ENCODE assay signal across 8 mouse cellular contexts in genomic region chr19:8929224-8930088, GRCm38 (mm10). TPM values are rescaled to one million over a fixed set of nuclear protein-coding genes. Genes with fewer than 3 reads are reported as not detected.
A peak's percentile ranks its signal among the peaks of the same experiment; 100 is the strongest.
DNase-seq lines count a peak whose midpoint lies in the region; ATAC-seq and TF ChIP-seq lines count a peak whose summit lies in the region.

Gene Rom1, minus strand, starts transcription at chr19:8929356.
Gene Eml3, plus strand, starts transcription at chr19:8929552.

- H3K36me3 ChIP-seq in intestine, embryonic 16.5 days (ENCODE audit: control insufficient read depth, insufficient read depth, low read length): peaks cover 14% of the 10 kb centered on the region
- H3K36me3 ChIP-seq in liver, adult 2 months (ENCODE audit: control insufficient read depth, insufficient read depth, low read length): peaks cover 9% of the 10 kb centered on the region; the same call in 1 of the 2 replicates
- H3K36me3 ChIP-seq in splenic B cell, adult 2 months (ENCODE audit: control insufficient read depth, insufficient read depth, low read length, poor library complexity, severe bottlenecking): peaks cover 6% of the 10 kb centered on the region

- peaks cover 16% of the 10 kb centered on the region for H3K4me1 ChIP-seq in intestine, embryonic 16.5 days (ENCODE audit: control insufficient read depth, insufficient read depth, low read length)
- H3K4me1 ChIP-seq in liver, adult 2 months (ENCODE audit: control insufficient read depth, insufficient read depth, low read length): peaks cover 9% of the 10 kb centered on the region

- TF ChIP-seq POLR2A in liver, adult 2 months (IDR thresholded peaks at IDR 0.05; ENCODE audit: extremely low read depth, insufficient read depth, low read length): peak; percentile 34; the same call in 1 of the 2 replicates

- no peaks in the 10 kb centered on the region for H3K27me3 ChIP-seq in intestine, embryonic 16.5 days (replicated peaks; ENCODE audit: control insufficient read depth, insufficient read depth, low read length)
- no peaks in the 10 kb centered on the region for H3K27me3 ChIP-seq in liver, adult 2 months (ENCODE audit: control insufficient read depth, insufficient read depth, low read length)
- no peaks in the 10 kb centered on the region for H3K27me3 ChIP-seq in splenic B cell, adult 2 months (ENCODE audit: control insufficient read depth, insufficient read depth, low read length, poor library complexity, severe bottlenecking)

- peak within 1 kb of the TSS; percentile 78 for H3K27ac ChIP-seq in intestine, embryonic 16.5 days (ENCODE audit: low read length)
- H3K27ac ChIP-seq in liver, adult 2 months (replicated peaks; ENCODE audit: insufficient read depth, low read depth, low read length): peak within 1 kb of the TSS; percentile 80

- H3K9ac ChIP-seq in intestine, embryonic 16.5 days (ENCODE audit: low read depth, low read length): peak within 1 kb of the TSS; percentile 92
- peak within 1 kb of the TSS; percentile 96 for H3K9ac ChIP-seq in liver, adult 2 months (ENCODE audit: low read depth, low read length)

- no peaks in the 10 kb centered on the region for H3K79me2 ChIP-seq in liver, adult 2 months (ENCODE audit: control insufficient read depth, insufficient read depth, low read length)

- WGBS in intestine, embryonic 16.5 days: under 1% methylated on average over 70 of the region's 74 CpGs
- under 1% methylated on average over 65 of the region's 74 CpGs for WGBS in liver, adult 2 months

- ATAC-seq in intestine, embryonic 16.5 days: peak; percentile 87

- H3K4me2 ChIP-seq in intestine, embryonic 16.5 days (ENCODE audit: low read depth, low read length): peak within 1 kb of the TSS; percentile 84

- no peaks in the 10 kb centered on the region for H3K9me3 ChIP-seq in intestine, embryonic 16.5 days (ENCODE audit: control insufficient read depth, low read length)

- 0 out of 2 replicates have a peak, but pooled peaks have one; percentile 13 for TF ChIP-seq CTCF in liver, adult 2 months (IDR thresholded peaks at IDR 0.05; ENCODE audit: low read depth, low read length)

- peak; percentile 92 for DNase-seq in 3134 (ENCODE audit: extremely low read depth, insufficient read length, low spot score)
- peak; percentile 90 to 93 for DNase-seq in adrenal gland, adult 18-20 months (ENCODE audit: low spot score in 2 of 2)
- DNase-seq in embryo, embryonic 11 days: peak; percentile 91
- DNase-seq in gonadal fat pad, adult 2 months (ENCODE audit: low read depth): no peak
- peak; percentile 84 for DNase-seq in liver, adult 2 months (ENCODE audit: extremely low read depth, low read depth, low spot score)
- peak; percentile 70 to 81 for DNase-seq in monocyte, adult 2 months (ENCODE audit: low read depth in 1 of 2, low spot score in 2 of 2)
- DNase-seq in splenic B cell, adult 2 months (ENCODE audit: low read depth, low spot score): peak; percentile 83

- H3K4me3 ChIP-seq in intestine, embryonic 16.5 days (ENCODE audit: low read length): peak within 1 kb of the TSS; percentile 85
- peak within 1 kb of the TSS; percentile 82 for H3K4me3 ChIP-seq in liver, adult 2 months (ENCODE audit: insufficient read depth, low read depth, low read length)

RNA-seq across cellular contexts. Expression of gene Rom1, which starts in this region (rescaled TPM):
- 10 to 100 TPM; 29.8 to 49.2 TPM for total RNA-seq in adrenal gland, adult 18-20 months (2021)
- 9.6 and 11.7 TPM in 2 replicates for polyA plus RNA-seq in gonadal fat pad, adult 2 months (2012; rRNA removed)
- 3.1 and 3.3 TPM in 2 replicates for polyA plus RNA-seq in intestine, embryonic 16.5 days (2015; fragmentation: Nextera tagmentation; extraction: Ambion mirVana)
- total RNA-seq in liver, adult 2 months (2014; rRNA removed): 1.7 and 2.3 TPM in 2 replicates
- polyA plus RNA-seq in liver, adult 2 months (2012; rRNA removed): 5.0 and 7.8 TPM in 2 replicates

RNA-seq across cellular contexts. Expression of gene Eml3, which starts in this region (rescaled TPM):
- total RNA-seq in adrenal gland, adult 18-20 months (2021): 10 to 100 TPM; 41.5 to 59.5 TPM
- 42.4 and 50.5 TPM in 2 replicates for polyA plus RNA-seq in gonadal fat pad, adult 2 months (2012; rRNA removed)
- 22.6 and 23.5 TPM in 2 replicates for polyA plus RNA-seq in intestine, embryonic 16.5 days (2015; fragmentation: Nextera tagmentation; extraction: Ambion mirVana)
- total RNA-seq in liver, adult 2 months (2014; rRNA removed): 7.4 and 7.9 TPM in 2 replicates
- polyA plus RNA-seq in liver, adult 2 months (2012; rRNA removed): 20.2 and 26.2 TPM in 2 replicates
